Mouse (Mus musculus) intestine, postnatal 0 days (tissue): ENCODE data around the gene Qtrt1. TPM values are rescaled to one million over a fixed set of nuclear protein-coding genes. Genes with fewer than 3 reads are reported as not detected.

Experiments used
- ATAC-seq: fragments of 200-750 bp; cut with Nextera tagmentation; 2 replicates; pipeline ENCODE4 v1.8.0; 2017; ENCODE audit warnings: mild to moderate bottlenecking, moderate TSS enrichment, moderate library complexity
- H3K27ac ChIP-seq: fragments of 300-500 bp; sonication (generic); 2 replicates; pipeline ENCODE4 v1.5.1; 2014; ENCODE audit warnings: mild to moderate bottlenecking, low read depth, low read length, moderate library complexity
- H3K27me3 ChIP-seq: fragments of 300-500 bp; sonication (generic); replicated peaks from 2 replicates; pipeline ENCODE4 v1.6.1; 2014; ENCODE audit warnings: low read length, mixed read lengths; ENCODE audit not compliant: control insufficient read depth, insufficient read depth
- H3K36me3 ChIP-seq: fragments of 300-500 bp; sonication (generic); 2 replicates; pipeline ENCODE4 v1.6.1; 2014; ENCODE audit warnings: mild to moderate bottlenecking, moderate library complexity; ENCODE audit not compliant: control insufficient read depth, insufficient read depth
- H3K4me1 ChIP-seq: fragments of 300-500 bp; sonication (generic); replicated peaks from 2 replicates; pipeline ENCODE4 v1.6.1; 2014; ENCODE audit warnings: antibody characterized with exemption, low read length, mixed read lengths; ENCODE audit not compliant: control insufficient read depth, insufficient read depth
- H3K4me2 ChIP-seq: fragments of 300-500 bp; sonication (generic); replicated peaks from 2 replicates; pipeline ENCODE4 v1.6.1; 2014; ENCODE audit warnings: low read depth, mild to moderate bottlenecking, moderate library complexity
- H3K4me3 ChIP-seq: fragments of 300-500 bp; sonication (generic); 2 replicates; pipeline ENCODE4 v1.5.1; 2014; ENCODE audit warnings: low read depth, low read length
- H3K9ac ChIP-seq: fragments of 300-500 bp; sonication (generic); 2 replicates; pipeline ENCODE4 v1.6.1; 2014; ENCODE audit warnings: mild to moderate bottlenecking, low read depth, low read length
- H3K9me3 ChIP-seq: fragments of 300-500 bp; sonication (generic); 2 replicates; pipeline ENCODE4 v1.6.1; 2016; ENCODE audit warnings: mixed run types; ENCODE audit not compliant: control insufficient read depth
- CTCF ChIP-seq: sonication (generic); IDR thresholded peaks from 2 replicates; pipeline ENCODE4 v1.5.1; 2016; ENCODE audit warnings: low read depth, mild to moderate bottlenecking, control low read depth, antibody characterized with exemption, moderate library complexity
- WGBS: fragments of 180-500 bp; shearing (Covaris S2); extraction: QIAGEN DNeasy Blood & Tissue Kit; methylation state at CpG from one replicate; pipeline ENCODE4 v1.1.7; 2014; 5-methylcytosine and 5-hydroxymethylcytosine counted together
- polyA plus RNA-seq: library from polyadenylated mRNA; unstranded; fragments of >200 nt; fragmentation: Nextera tagmentation; extraction: Ambion mirVana; gene quantifications from 2 replicates; pipeline ENCODE4 v1.2.1, GENCODE M21; 2015

Gene Qtrt1
- polyA plus RNA-seq, result 16.9 and 17.9 TPM in 2 replicates

GRCm38 (mm10) chr9:21411669-21412550 is at the start of gene Qtrt1:
Gene Qtrt1, plus strand, starts transcription at chr9:21411837.
- WGBS, result 1% methylated on average over 53 of the region's 53 CpGs
- no peak for TF ChIP-seq CTCF

GRCm38 (mm10) chr9:21366541-21367220 is 45.0 kb upstream of the Qtrt1 start:
- no peak overlapping the region for H3K9ac ChIP-seq
- H3K4me2 ChIP-seq, result peak overlapping the region; percentile 60
- 29% methylated on average over 14 of the region's 14 CpGs for WGBS
- H3K4me1 ChIP-seq, result no peaks in the 10 kb centered on the region
- H3K9me3 ChIP-seq, result no peaks in the 10 kb centered on the region
- H3K27me3 ChIP-seq, result no peaks in the 10 kb centered on the region
- ATAC-seq, result peak; percentile 2; the same call in 1 of the 2 replicates
- TF ChIP-seq CTCF, result peak; percentile 85
- H3K4me3 ChIP-seq, result peak overlapping the region; percentile 25
- peak overlapping the region; percentile 24; the same call in 1 of the 2 replicates for H3K27ac ChIP-seq
- no peaks in the 10 kb centered on the region for H3K36me3 ChIP-seq

More at GRCm38 (mm10) chr9:21411669-21412550, at the start of gene Qtrt1:
- Histone ChIP-seq H3K9me3 (no peaks in the 10 kb centered on the region), H3K27ac (peak within 1 kb of the TSS; percentile 0; the same call in 1 of the 2 replicates), H3K4me2 (peak within 1 kb of the TSS; percentile 93), H3K27me3 (no peaks in the 10 kb centered on the region), H3K36me3 (0 out of 2 replicates have a peak, but pooled peaks cover 7% of the 10 kb centered on the region), H3K9ac (peak within 1 kb of the TSS; percentile 41), H3K4me1 (no peaks in the 10 kb centered on the region), H3K4me3 (peak within 1 kb of the TSS; percentile 55)
- ATAC-seq, result peak; percentile 92

- no peaks in the 10 kb centered on the region for H3K36me3 ChIP-seq
- WGBS, result 1% methylated on average over 66 of the region's 66 CpGs
- no peaks in the 10 kb centered on the region for H3K27me3 ChIP-seq
- H3K4me2 ChIP-seq, result peak within 1 kb of the TSS; percentile 77
- peak within 1 kb of the TSS; percentile 78 for H3K4me3 ChIP-seq
- no peaks in the 10 kb centered on the region for H3K4me1 ChIP-seq
- no peak for TF ChIP-seq CTCF
- H3K27ac ChIP-seq, result peak within 1 kb of the TSS; percentile 54
- no peaks in the 10 kb centered on the region for H3K9me3 ChIP-seq
- ATAC-seq, result peak; percentile 89
- peak within 1 kb of the TSS; percentile 70 for H3K9ac ChIP-seq
These were observed 44.1 kb upstream of the Qtrt1 start, which contains the start of gene Ilf3 for GRCm38 (mm10) chr9:21367357-21368111. Gene Ilf3, plus strand, starts transcription at chr9:21367871.

- ATAC-seq, result peak; percentile 38
- WGBS, result under 1% methylated on average over 37 of the region's 38 CpGs
These were observed 43.5 kb upstream of the Qtrt1 start for GRCm38 (mm10) chr9:21368131-21368584.

GRCm38 (mm10) chr9:21369080-21369479 is 42.6 kb upstream of the Qtrt1 start:
- H3K4me1 ChIP-seq, result no peaks in the 10 kb centered on the region
- H3K27me3 ChIP-seq, result no peaks in the 10 kb centered on the region
- no peak overlapping the region for H3K27ac ChIP-seq
- H3K4me2 ChIP-seq, result peak overlapping the region; percentile 77
- H3K36me3 ChIP-seq, result no peaks in the 10 kb centered on the region
- peak overlapping the region; percentile 78 for H3K4me3 ChIP-seq
- H3K9ac ChIP-seq, result no peak overlapping the region
- no peak for ATAC-seq
- no peak for TF ChIP-seq CTCF
- WGBS, result 49% methylated on average over 11 of the region's 11 CpGs
- H3K9me3 ChIP-seq, result no peaks in the 10 kb centered on the region

More at GRCm38 (mm10) chr9:21368131-21368584, 43.5 kb upstream of the Qtrt1 start:
- Histone ChIP-seq H3K4me2 (peak overlapping the region; percentile 77), H3K27ac (peak overlapping the region; percentile 54), H3K4me1 (no peaks in the 10 kb centered on the region), H3K27me3 (no peaks in the 10 kb centered on the region), H3K9me3 (no peaks in the 10 kb centered on the region), H3K4me3 (peak overlapping the region; percentile 78), H3K36me3 (no peaks in the 10 kb centered on the region), H3K9ac (peak overlapping the region; percentile 70)
- TF ChIP-seq CTCF, result no peak
